Mouse (Mus musculus) liver, embryonic 15.5 days (tissue): Measurements from ENCODE around the gene Me3. TPM values are rescaled to one million over a fixed set of nuclear protein-coding genes. Genes with fewer than 3 reads are reported as not detected.

Experiments used
- ATAC-seq: fragments of 200-750 bp; cut with Nextera tagmentation; 2 replicates; pipeline ENCODE4 v1.8.0; 2017; ENCODE audit warnings: moderate number of reproducible peaks, mild to moderate bottlenecking, moderate library complexity; ENCODE audit not compliant: insufficient read depth
- H3K27ac ChIP-seq: fragments of 300-500 bp; sonication (generic); replicated peaks from 2 replicates; pipeline ENCODE4 v1.5.1; 2015; ENCODE audit warnings: mild to moderate bottlenecking, inconsistent platforms
- H3K27me3 ChIP-seq: fragments of 300-500 bp; sonication (generic); 2 replicates; pipeline ENCODE4 v1.6.1; 2015; ENCODE audit warnings: mild to moderate bottlenecking, inconsistent platforms
- H3K36me3 ChIP-seq: fragments of 300-500 bp; sonication (generic); replicated peaks from 2 replicates; pipeline ENCODE4 v1.6.1; 2015; ENCODE audit warnings: moderate library complexity, mild to moderate bottlenecking, inconsistent platforms
- H3K4me1 ChIP-seq: fragments of 300-500 bp; sonication (generic); replicated peaks from 2 replicates; pipeline ENCODE4 v1.6.1; 2015; ENCODE audit warnings: inconsistent platforms
- H3K4me2 ChIP-seq: fragments of 300-500 bp; sonication (generic); 2 replicates; pipeline ENCODE4 v1.6.1; 2015; ENCODE audit warnings: moderate library complexity, mild to moderate bottlenecking, inconsistent platforms
- H3K4me3 ChIP-seq: fragments of 300-500 bp; sonication (generic); replicated peaks from 2 replicates; pipeline ENCODE4 v1.5.1; 2015; ENCODE audit warnings: mild to moderate bottlenecking, inconsistent platforms
- H3K9ac ChIP-seq: fragments of 300-500 bp; sonication (generic); 2 replicates; pipeline ENCODE4 v1.6.1; 2015; ENCODE audit warnings: moderate library complexity, mild to moderate bottlenecking, inconsistent platforms
- H3K9me3 ChIP-seq: fragments of 300-500 bp; sonication (generic); replicated peaks from 2 replicates; pipeline ENCODE4 v1.6.1; 2016; ENCODE audit warnings: inconsistent platforms
- WGBS: fragments of 180-500 bp; shearing (Covaris S2); methylation state at CpG from one replicate; pipeline ENCODE4 v1.1.7; 2015; ENCODE audit warnings: mixed read lengths; ENCODE audit not compliant: insufficient replicate concordance; 5-methylcytosine and 5-hydroxymethylcytosine counted together
- polyA plus RNA-seq: library from polyadenylated mRNA; unstranded; fragments of >200 nt; fragmentation: Nextera tagmentation; extraction: Ambion mirVana; gene quantifications from 2 replicates; pipeline ENCODE4 v1.2.1, GENCODE M21; 2015

Me3 gene
- polyA plus RNA-seq, 1 experiment from 2014 or later, result 0.07 TPM

GRCm38 (mm10) chr7:89669461-89669860 is 37.3 kb downstream of the Me3 start:
- Histone ChIP-seq H3K4me1 (no peaks in the 10 kb centered on the region), H3K36me3 (no peaks in the 10 kb centered on the region), H3K9ac (no peak overlapping the region), H3K27ac (no peak overlapping the region), H3K4me3 (no peak overlapping the region), H3K27me3 (no peaks in the 10 kb centered on the region), H3K4me2 (no peak overlapping the region), H3K9me3 (no peaks in the 10 kb centered on the region)
- ATAC-seq, result no peak
- WGBS, result 62% methylated on average over 6 of the region's 6 CpGs

GRCm38 (mm10) chr7:89671104-89671831 is 39.1 kb downstream of the Me3 start:
- Histone ChIP-seq H3K4me1 (no peaks in the 10 kb centered on the region), H3K27me3 (no peaks in the 10 kb centered on the region), H3K4me3 (no peak overlapping the region), H3K9me3 (no peaks in the 10 kb centered on the region), H3K4me2 (no peak overlapping the region), H3K9ac (no peak overlapping the region), H3K27ac (no peak overlapping the region), H3K36me3 (no peaks in the 10 kb centered on the region)
- 60% methylated on average over 6 of the region's 6 CpGs for WGBS
- ATAC-seq, result no peak

DNA sequence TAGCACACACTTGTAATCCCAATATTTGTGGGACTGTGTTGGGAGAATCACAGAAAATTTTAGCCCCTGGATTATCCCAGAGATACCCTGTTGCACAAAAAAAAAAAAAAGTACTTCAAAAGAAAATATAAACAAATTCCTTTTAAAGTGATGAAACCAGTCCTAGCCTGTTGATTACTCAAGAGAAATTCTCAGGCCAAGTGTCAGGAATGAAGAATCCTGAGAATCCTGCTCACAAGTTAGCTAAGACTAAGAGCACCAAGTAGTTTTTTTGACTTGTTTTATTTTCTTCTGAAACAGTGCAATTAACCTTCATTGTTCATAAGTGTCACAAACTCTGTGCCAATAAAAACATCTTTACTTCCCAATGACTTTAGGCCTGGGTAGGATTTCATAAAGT is 44.0 kb downstream of the Me3 start:
- Histone ChIP-seq H3K9ac (no peak overlapping the region), H3K36me3 (no peaks in the 10 kb centered on the region), H3K4me2 (no peak overlapping the region), H3K4me1 (no peaks in the 10 kb centered on the region), H3K27ac (no peak overlapping the region), H3K9me3 (no peaks in the 10 kb centered on the region), H3K27me3 (no peaks in the 10 kb centered on the region), H3K4me3 (no peak overlapping the region)
- no peak for ATAC-seq

DNA sequence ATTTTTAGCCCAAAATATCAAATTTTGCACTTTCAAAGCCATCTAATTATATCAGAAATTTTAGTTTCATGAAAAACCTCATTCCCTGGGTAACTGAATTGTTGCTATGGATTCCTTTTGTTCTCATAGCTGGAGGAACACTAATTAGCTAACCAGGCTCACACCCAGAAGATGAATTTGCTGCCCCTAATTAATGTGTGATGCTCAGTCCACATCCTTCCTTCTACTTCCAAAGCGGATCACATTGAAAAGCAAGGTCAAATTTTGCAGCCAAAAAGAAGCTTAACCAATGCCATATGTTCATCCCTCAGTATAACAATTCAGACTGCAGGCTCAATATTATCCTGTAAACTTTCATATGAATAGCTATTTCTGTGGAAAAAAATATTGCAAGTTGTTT is 45.7 kb downstream of the Me3 start:
- 53% methylated on average over 1 of the region's 1 CpGs for WGBS
- H3K9ac ChIP-seq, result no peak overlapping the region
- no peak overlapping the region for H3K27ac ChIP-seq
- no peaks in the 10 kb centered on the region for H3K27me3 ChIP-seq
- H3K36me3 ChIP-seq, result no peaks in the 10 kb centered on the region
- no peaks in the 10 kb centered on the region for H3K9me3 ChIP-seq
- no peak overlapping the region for H3K4me3 ChIP-seq
- no peak overlapping the region for H3K4me2 ChIP-seq
- H3K4me1 ChIP-seq, result no peaks in the 10 kb centered on the region
- no peak for ATAC-seq

DNA sequence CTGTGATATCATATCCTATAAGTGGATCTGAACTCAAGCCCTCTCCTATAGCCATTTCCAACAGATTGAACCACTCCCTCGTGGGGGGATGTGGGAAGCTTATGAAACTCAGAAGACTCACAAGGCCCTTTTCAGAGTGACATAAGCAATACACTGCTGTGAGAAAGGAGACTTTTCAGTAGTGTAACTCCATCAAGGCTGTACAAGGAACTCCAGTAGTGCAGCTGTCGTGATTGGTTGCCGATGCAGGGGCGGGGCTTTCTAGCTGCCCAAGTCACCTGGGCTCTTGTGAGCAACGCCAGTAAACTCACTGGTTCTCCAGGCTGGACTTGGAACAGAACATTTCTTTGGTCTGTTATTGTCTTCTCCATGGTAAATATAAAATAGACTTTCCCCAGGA is 46.5 kb downstream of the Me3 start:
- Histone ChIP-seq H3K4me1 (no peaks in the 10 kb centered on the region), H3K4me2 (no peak overlapping the region), H3K27ac (no peak overlapping the region), H3K27me3 (no peaks in the 10 kb centered on the region), H3K4me3 (no peak overlapping the region), H3K9me3 (no peaks in the 10 kb centered on the region), H3K36me3 (no peaks in the 10 kb centered on the region), H3K9ac (no peak overlapping the region)
- 59% methylated on average over 5 of the region's 5 CpGs for WGBS
- no peak for ATAC-seq

GRCm38 (mm10) chr7:89679139-89679538 is 46.9 kb downstream of the Me3 start:
- Histone ChIP-seq H3K27ac (no peak overlapping the region), H3K4me1 (no peaks in the 10 kb centered on the region), H3K4me3 (no peak overlapping the region), H3K4me2 (no peak overlapping the region), H3K27me3 (no peaks in the 10 kb centered on the region), H3K9ac (no peak overlapping the region), H3K9me3 (no peaks in the 10 kb centered on the region), H3K36me3 (no peaks in the 10 kb centered on the region)
- no peak for ATAC-seq
- WGBS, result 45% methylated on average over 6 of the region's 6 CpGs

- no peaks in the 10 kb centered on the region for H3K36me3 ChIP-seq
- ATAC-seq, result no peak
- H3K4me3 ChIP-seq, result no peak overlapping the region
- H3K4me2 ChIP-seq, result no peak overlapping the region
- no peak overlapping the region for H3K9ac ChIP-seq
- no peaks in the 10 kb centered on the region for H3K9me3 ChIP-seq
- 50% methylated on average over 2 of the region's 2 CpGs for WGBS
- no peaks in the 10 kb centered on the region for H3K27me3 ChIP-seq
- no peaks in the 10 kb centered on the region for H3K4me1 ChIP-seq
- H3K27ac ChIP-seq, result no peak overlapping the region
These were observed 47.5 kb downstream of the Me3 start for GRCm38 (mm10) chr7:89679621-89680140.

- H3K36me3 ChIP-seq, result no peaks in the 10 kb centered on the region
These were observed 48.7 kb downstream of the Me3 start for GRCm38 (mm10) chr7:89680891-89681290.

GRCm38 (mm10) chr7:89681666-89682470 is 49.7 kb downstream of the Me3 start:
- Histone ChIP-seq H3K27me3 (no peaks in the 10 kb centered on the region), H3K4me1 (no peaks in the 10 kb centered on the region), H3K9ac (no peak overlapping the region), H3K36me3 (no peaks in the 10 kb centered on the region), H3K4me3 (no peak overlapping the region), H3K4me2 (no peak overlapping the region), H3K27ac (no peak overlapping the region), H3K9me3 (no peaks in the 10 kb centered on the region)
- 69% methylated on average over 10 of the region's 10 CpGs for WGBS
- ATAC-seq, result no peak

More at GRCm38 (mm10) chr7:89680891-89681290, 48.7 kb downstream of the Me3 start:
- Histone ChIP-seq H3K4me1 (no peaks in the 10 kb centered on the region), H3K4me3 (no peak overlapping the region), H3K27ac (no peak overlapping the region), H3K9me3 (no peaks in the 10 kb centered on the region), H3K27me3 (no peaks in the 10 kb centered on the region), H3K9ac (no peak overlapping the region), H3K4me2 (no peak overlapping the region)
- 62% methylated on average over 3 of the region's 3 CpGs for WGBS
- ATAC-seq, result no peak

DNA sequence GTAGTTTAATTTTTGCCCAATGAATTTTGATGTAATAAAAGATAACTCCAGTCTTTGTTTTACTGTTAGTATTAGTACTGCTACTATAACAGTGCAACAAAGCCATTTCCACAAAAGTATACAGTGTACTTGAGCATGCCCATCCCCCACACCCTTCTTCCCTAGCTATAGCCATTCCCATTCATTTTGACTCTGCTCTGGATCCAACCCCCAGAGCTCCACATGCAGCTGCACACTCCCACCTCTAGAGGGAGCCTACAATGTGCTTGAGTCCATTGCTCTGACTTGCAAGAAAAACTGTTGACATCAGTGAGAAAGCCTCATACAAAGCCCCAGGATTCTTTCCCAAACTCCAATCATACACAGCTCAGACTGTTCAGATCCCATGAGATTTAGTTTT is 66.0 kb downstream of the Me3 start:
- Histone ChIP-seq H3K4me1 (no peaks in the 10 kb centered on the region), H3K9me3 (no peaks in the 10 kb centered on the region), H3K4me3 (no peak overlapping the region), H3K9ac (no peak overlapping the region), H3K36me3 (no peaks in the 10 kb centered on the region), H3K27ac (no peak overlapping the region), H3K4me2 (no peak overlapping the region), H3K27me3 (no peaks in the 10 kb centered on the region)
- no peak for ATAC-seq

DNA sequence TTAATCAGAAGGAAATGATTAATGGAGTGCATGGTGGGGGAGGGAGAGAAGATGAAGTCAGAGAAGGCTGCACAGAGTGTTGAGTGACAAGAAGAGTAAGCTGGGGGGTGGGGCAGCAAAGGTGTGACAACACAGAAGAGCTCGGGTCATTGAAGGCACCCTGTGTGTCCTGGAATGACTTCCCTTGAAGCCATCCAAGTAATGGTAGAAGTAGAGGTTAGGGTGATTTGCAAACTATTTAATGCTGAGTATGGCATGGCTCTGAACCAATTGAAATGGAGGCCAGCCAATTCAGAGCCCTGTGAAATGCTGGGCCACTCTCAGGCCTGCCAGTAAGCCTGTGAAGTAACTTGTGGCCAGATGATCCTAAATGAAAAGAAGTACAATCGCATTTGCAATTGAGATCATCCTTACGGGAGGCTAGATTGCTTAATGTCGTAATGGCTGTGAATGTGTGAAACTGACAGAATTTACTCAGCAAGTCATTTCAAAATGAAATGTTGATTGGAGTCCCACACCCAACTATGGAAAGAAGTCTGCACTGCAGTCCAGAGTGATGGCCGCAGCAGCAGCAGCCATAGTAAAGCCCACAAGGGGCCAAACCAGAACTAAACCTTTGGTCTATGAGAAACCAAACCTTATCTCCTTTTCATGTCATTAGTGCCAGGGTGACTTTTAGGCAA is 67.6 kb downstream of the Me3 start:
- Histone ChIP-seq H3K9me3 (no peaks in the 10 kb centered on the region), H3K4me3 (no peak overlapping the region), H3K27ac (no peak overlapping the region), H3K4me2 (no peak overlapping the region), H3K9ac (no peak overlapping the region), H3K4me1 (no peaks in the 10 kb centered on the region), H3K36me3 (no peaks in the 10 kb centered on the region), H3K27me3 (no peaks in the 10 kb centered on the region)
- WGBS, result 63% methylated on average over 5 of the region's 5 CpGs
- ATAC-seq, result no peak
